Mouse (Mus musculus) cerebellum, adult 11 months (tissue): ENCODE data around the gene Alg2.

Source experiments
- DNase-seq: peaks from one replicate; pipeline ENCODE4 v3.0.0; 2022

Gene Alg2

DNA sequence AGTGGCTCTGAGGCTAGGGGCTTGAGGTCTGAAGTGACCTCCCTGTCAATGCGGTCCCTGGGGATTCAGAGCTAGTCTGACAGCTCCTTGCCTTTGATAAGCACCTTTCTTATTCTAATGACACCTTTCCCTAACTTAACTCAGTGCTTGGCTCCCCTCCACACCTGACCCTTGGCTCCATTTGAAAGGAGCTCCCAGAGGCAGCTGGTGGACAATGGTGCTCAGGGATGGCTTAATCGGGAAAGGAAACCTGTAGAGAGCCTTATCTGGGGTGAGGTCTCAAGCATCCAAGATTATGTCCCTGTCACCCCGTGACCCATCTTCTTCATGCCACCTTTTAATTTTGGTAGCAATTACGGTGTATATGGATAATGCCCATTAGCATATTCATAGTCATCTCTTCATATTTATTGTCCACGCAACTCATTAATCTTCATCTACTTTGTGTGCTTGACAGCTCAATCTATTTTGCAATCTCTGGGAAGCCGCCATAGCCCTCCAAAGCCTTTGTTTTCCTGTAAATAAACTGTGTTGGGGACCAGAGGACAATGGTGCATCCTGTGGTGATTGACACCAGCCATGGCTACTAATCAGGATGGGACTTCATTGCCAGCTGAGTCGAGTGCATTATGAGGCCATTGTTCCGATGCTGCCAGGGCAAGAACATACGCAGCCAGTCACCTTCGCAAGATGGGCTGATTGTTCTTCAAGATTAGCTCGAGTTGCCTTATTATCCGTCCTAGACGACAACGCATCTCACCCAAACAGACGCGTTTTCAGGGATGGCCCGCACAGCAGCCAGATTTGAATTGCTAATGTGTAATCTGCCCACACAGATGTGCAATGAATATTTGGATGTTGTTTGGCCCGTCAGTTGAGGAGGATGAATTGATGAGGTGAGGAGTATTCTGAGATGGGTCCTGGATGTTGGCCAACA lies 24.3 kb downstream of the Alg2 start:
- DNase-seq, result no peak

DNA sequence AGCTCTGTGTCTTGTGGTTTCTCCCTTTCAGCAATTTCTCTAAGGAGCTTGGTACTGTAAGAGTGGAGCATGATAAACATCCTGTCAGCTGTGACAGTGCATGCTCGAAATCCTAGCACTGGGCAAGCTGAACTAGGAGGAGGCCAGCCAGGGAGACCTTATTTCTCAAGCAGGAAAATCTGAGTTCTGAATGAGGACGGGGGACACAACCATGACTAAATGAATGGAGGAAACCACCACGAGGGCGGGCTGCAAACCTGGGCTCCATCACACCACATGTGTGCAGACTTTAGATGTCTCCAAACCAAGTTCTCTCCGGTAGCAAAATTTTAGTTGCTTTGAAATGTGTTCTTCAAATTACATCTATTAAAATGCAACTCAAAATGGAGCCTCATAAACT lies 25.0 kb downstream of the Alg2 start:
- no peak for DNase-seq

DNA sequence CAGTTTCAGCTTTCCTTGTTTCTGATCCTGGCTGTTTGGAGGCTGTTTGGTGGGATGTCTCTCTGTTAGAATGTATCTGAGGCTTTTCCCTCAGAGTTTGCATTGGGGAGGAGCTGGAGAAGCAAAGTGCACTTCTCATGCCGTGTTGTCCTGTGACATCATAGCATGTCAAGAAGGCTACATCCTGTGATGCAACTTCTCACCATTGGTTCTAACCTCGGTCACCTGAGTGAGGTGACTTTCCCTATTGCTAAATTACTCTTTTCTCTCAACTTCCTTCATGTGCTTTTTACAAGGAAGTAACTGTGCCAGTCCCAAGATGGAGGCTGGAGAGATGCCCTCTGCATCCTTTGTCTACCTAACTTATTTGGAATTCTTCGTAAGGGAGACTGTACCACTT lies 25.6 kb downstream of the Alg2 start:
- no peak for DNase-seq

DNA sequence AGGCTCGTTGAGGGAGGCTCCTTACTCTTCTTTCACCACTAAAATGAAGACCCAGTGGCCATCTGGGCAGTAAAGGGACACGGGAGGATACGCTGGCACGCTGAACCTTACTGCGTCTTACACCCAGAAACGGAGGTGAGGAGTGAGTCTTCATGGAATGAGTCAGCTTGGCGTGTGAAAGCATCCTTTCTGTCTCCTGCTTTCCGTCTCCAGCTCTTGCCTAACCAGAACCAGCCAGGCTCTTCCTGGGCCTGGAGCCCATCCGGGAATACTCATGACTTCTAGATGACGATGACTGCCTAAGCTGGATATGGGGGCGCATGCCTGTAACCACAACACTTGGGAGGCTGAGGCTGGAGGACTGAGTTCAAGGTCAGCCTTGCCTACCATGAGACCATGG lies 33.2 kb downstream of the Alg2 start:
- no peak for DNase-seq

DNA sequence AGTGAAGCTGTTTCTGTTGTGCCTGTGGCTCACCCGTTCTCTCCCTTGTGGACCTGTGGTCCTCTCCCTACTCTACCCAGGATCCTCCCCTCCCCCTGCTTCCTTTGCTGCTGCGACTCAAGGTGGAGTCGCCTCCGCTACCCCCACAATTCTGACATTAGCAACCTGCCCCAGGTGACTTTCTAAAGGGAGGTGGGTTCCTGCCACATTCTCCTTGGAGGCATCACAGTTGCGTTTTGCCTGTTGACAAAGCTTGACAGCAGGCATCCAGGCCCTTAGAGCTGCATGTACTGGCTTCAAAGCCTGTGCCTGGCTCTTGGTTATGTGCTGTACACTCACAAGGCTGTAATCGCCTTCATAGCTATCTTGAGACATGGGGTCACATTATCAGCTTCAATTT lies 35.2 kb downstream of the Alg2 start:
- no peak for DNase-seq

DNA sequence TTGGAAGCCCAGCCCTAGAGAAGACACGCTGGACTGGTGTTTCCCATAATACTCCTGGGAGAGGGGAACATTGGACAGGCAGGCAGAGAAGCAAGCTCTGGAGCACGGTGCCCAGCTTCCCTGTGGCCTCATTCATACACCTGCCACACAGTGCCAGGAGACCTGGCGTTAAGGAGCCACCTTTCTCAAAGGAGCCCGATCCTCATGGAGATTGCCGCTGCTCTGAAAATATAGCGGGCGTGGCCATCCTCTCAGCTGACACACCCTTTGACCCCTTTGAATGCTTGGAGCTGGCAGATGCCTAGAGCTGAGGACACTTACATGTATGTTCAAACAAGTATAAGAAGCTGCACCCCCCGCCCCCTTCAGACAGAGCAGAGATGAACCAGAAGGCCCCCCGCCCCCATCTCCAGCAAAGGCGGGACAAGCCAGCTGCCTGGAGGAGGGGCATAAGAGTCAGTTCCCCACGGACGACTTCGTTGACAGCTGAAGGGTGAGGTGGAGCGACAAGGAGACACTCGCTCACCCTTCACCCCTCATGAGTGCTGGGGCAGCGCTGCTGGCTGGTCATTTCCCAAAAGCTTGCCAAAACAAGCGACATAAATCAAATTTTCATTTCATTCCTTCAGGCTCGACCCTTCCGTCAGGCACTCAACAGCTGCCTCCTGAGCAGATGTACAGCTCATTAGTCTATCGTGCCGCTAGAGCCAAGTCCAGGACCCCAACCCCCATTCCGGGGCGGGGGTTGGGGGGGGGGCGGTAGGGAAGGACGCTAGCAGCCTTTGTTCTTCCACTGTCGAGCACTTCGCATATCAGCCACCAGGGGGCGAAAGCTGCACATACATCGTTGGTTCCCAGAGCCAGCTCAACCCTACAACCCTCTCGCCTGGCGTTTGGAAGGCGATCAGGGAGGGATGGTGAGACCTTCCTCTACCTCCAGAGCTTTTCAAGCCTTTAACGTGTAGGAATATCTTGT lies 36.5 kb downstream of the Alg2 start:
- peak; percentile 85 for DNase-seq

DNA sequence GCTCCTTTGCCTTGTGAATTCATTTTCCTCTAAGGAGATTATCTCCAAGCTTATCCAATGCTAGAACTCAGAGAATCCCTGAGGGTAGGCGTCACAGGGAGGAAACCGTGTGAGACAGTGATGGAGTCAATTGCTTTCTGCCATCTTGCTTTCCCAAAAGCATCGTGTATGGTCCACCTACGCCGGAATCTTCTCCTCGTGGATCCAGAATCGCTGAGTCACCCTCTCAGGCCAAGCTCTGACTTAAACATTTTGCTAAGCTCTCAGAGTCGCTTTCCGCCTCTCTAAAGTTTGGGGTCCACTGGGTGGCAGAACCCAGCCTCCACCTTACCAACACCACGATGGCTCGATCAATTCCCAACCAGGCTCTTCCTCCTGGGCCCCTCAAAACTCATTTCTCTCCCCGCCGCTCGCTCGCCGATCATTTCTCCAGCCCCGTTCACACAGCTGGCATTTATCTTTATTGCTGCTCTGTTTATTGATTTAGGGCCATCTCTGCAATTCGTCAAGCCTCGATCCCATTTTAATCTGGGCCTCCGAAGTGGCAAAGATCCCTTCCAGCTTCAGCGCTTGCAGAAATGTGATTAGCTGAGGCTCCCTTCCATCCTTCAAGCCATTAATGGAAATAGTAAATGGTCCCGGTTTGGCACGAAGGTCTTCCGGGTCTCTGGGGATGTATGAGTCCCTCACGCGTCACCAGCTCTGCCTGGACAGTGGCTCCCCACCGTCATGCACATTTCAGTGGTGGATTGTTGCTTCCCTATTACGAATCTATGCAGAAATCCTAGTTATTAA lies 38.4 kb downstream of the Alg2 start:
- DNase-seq, result no peak

DNA sequence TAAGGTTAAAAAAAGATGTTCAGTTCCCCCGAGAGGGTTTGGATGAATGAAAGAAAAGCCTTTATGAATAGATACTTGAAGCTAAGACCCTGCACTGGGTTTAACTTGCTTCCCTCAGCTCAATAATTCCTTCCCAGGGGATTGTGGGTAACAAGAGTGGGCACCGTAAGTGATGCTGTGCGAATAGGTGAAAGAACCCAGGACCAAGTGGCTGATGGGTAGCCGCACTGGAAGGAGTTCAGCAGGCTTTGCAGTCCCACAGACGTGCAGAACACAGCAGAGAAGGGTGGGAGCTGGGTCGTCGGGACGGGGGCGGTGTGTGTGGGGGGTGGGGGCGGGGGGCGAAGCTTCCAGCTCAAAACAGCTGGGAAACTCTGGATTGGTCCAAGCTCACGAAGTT lies 39.0 kb downstream of the Alg2 start:
- no peak for DNase-seq

DNA sequence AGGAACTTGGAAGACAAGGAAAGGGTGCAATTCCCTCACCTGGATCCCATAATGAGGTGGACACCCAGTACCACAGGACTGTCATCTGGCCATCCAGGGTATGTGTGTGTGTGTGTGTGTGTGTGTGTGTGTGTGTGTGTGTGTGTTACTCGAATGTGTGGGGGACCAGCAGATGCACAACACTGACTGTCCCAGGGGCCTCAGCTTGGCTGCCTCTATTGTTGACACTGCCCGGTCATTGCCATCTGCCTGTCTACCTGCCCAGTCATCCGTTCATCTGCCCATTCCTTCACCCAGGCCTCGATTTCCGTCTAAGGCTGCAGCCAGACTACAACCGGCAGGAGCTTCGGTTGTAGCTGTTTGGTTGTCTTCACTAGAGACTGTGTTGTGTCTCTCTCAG lies 41.4 kb downstream of the Alg2 start:
- DNase-seq, result no peak

DNA sequence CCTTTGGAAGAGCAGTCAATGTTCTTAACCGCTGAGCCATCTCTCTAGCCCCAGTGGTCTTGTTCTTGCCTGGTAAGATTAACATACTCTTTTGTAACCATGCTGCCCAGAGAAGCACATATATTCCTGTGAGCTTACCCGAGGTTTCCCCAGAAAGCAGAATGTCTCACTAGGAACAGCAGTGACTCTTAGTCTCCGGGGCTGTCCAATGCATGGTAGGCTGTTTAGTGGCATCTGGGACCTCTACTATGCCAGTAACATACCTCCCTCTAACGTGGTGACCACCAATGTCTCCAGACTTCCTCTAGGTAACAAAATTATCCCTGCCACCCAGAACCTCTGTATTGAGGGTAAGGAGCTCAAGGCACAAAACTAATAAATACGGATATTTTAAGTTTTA lies 43.1 kb downstream of the Alg2 start:
- DNase-seq, result no peak

DNA sequence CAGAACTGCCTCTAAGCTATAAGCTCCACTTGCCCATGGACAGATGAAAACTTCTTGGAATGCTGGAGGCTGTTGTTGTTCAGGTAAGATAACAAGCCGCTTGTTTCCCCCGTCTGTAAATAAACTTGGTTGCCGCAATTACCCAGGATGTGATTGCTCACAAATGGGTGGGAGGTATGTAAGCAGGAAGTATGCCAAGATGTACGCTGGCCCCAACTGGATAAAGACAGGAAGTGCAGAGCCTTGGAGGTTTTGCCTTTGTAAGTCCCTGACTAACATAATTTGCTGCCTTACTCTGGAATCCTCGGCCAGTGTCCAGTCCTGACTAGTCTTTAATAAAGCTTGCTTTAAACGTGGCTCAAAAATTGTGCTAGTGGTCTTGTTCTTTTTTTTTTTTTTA lies 43.6 kb downstream of the Alg2 start:
- no peak for DNase-seq

DNA sequence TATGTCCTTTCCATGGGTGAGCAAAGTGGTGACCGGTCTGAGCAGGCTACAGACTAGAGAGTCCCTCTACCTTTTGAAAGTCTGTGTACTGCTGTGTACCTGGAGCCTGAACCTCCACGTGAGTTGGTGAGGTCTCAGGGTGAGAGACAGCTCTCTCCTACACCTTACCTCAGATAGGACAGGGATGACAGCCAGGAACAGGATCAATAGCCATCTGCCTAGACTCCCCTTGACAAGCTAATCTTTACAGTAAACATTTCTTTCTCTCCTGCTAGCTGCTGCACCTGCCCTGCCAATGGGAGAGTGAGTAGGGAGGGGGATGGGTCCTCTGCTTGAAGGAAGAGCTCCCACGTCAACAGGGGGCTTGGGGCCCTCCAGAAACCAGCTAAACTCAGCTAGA lies 46.5 kb downstream of the Alg2 start:
- DNase-seq, result no peak

DNA sequence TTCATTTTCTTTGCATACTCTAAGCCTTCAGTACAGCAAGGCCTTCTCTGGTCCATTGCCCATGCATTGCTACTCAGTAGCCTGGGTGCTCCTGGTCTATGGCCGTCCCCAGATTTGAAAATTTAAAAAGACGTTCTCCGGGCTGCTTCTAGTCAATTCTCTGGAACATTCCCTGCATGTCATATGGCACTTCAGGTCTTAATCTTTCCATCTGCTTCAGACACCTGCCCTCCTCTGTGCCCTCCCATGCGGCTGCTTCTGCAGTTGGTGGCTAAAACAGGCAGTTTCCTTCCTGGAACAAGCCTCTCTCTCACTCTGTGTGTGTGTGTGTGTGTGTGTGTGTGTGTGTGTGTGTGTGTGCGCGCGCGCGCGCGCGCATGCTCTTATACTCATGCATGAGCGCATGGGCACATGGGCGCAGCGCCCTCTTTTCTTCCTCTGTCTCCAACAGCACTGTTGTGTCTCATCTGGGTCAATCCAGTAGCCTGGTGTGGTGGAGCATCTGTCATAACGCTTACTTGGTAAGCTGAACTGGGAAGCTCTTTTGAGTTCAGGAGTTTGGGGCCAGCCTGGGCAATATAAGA lies 48.8 kb downstream of the Alg2 start:
- DNase-seq, result no peak

DNA sequence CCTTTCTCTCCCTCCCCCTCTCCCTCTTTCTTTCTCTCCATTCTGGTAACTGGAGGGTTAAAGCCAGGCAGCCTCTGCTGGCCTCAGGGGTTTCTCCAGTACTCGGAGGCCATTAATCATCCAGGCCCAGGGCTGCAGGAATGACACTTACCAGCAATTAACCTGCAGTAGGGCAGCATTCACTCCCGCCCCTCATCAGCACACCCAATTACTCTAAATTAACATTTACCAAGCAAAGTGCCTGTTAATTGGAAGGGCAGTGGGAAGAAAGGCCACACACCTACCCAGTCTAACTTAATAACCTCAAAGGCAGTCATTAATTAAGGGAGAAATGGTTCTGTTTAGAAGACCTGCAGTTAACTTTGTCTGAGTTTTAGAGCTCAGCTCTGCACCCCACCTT lies 49.8 kb downstream of the Alg2 start:
- no peak for DNase-seq

DNA sequence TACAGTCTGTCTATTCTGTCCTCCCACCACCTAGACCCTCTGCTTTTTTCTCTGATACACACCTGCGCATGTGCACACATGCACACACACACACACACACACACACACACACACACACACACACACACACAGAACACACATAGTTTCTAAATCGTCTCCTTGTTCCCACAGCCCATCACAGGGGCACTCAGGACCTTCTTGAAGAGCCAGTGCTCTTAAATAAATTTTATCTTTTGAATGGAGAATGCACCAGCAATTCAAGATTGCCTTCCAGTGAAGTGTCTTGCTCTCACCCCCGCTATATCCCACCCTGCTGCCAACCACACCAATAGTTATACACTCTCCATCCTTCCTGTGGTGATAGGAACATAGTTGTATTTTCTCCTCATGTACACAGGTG lies 51.2 kb downstream of the Alg2 start:
- no peak for DNase-seq

DNA sequence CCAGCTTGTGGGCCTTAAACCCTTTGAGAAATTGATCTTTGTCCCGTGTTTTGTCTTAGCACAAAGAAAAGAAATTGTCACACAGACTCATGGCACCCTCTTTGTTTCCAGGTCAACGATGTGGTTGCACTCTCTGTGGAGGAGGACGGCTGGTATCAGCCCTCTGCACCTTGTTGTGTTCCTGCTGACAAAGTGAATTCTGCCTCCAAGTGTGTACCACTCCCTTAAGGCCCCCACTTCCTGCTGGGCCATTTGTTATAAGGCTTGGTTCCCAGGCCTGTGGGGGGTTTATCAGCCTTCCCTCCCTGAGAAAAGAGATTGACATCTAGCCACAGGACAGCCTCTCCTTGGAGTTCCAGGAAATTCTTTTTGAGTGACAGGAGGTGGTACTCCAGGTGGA lies 51.9 kb downstream of the Alg2 start:
- DNase-seq, result no peak

DNA sequence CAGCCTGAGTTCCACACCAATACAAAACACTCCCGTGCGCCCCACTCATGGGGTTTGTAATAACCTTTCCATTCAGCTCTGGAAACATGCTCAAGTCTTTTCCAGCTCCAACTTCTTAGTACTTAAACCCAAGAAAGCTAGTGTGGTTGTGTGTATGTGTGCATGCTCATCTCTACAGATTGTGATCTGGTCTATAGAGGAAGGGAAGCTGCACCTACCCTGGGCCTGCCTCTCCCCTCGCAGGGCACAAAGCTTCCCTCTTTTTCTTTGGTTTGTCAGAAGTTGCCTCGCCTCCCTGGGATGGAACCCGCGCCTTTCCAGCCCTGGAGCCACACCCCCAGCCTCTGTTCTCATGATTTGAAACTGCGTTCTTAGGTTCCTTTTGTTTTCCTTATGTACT lies 53.9 kb downstream of the Alg2 start:
- no peak for DNase-seq

DNA sequence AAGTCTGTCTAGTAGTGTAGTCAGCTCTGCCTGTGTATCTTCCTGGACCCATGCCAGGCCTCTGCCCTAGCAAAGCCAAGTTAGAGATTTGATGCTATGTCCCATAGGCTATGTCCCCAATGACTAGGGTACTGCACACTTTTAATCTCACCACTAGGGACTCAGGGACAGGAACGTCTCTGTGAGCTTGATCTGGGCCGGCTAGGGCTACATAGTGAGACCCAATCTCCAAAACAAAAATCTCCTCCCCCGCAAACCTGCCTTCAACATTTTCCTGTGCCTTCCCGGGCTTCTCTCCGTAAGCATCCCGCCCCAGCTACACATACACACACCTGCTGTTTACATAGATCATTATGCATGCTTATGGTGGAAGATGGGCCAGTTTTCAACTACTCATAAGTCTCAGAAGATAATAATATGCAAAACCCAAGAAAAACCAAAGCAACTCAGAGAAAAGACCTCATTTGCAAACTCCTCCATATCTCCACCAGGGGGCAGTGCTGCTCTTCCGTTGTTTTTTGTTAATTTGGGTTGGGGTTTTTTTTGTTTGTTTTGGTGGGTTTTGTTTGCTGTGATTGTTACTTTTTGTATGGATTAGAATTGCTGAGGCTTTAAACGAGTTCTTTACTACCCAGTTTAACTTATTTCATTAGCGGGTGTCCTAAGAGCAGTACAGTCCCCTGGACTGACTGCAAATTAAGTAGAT lies 54.7 kb downstream of the Alg2 start:
- no peak for DNase-seq

DNA sequence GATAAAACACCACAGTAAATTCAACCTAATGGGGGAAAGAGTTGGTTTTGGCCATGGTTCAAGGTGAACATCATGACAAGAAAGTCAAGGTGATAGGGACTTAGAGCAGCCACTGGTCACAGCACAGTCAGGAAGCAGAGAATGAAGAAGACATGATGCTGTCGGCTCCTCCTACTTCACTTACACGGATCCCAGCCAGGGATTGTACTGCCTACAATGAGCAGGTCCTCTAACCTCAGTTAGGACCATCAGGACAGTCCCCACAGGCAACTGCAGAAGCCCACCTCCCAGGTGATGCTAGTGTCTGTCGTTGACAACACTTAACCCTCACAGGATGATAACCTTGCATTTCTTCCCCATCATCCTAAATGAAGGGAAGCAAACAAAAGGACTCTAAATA lies 56.3 kb downstream of the Alg2 start:
- no peak for DNase-seq
